Mouse (Mus musculus) embryo, embryonic 11 days (tissue): ENCODE measurements around the gene Acot12.

Experiments used
- DNase-seq: peaks from one replicate; pipeline ENCODE4 v3.0.0-alpha.2; 2015

Gene Acot12

DNA sequence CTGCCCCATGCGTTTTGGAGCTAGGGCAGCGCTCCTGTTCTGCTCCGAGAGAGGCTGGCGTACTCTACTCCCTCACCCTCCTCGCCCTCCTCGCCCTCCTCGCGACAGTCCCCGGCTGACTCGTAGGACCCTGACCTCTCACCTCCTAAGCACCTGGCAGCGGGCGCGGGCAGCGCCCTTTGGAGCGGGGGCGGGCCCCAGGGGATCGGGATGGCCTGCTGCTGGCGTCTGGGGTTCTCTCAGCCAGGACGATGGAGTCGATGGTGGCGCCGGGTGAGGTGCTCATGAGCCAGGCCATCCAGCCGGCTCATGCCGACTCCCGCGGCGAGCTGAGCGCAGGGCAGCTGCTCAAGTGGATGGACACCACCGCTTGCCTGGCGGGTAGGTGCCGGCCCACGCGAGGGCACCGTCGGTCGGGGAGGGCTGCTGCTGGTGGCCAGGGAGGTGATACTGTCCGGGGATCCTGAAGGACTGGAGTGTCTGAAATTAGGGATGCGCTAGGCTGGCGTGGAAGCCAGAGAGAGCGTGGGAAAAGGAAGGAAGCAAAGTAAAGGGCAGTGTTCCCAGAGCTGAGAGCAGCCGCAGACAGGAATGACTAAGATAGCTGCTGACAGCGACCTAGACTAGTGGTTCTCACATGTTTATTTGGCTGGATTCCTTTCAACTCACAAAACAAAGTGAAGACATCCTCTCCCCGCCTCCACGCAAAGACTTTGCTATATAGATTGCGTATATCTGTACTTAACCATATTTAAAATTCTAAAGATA, at the start of gene Acot12:
Gene Acot12, plus strand, starts transcription at position 233 of the 768 bp plus-strand sequence.
- DNase-seq, result peak; percentile 68

- no peak for DNase-seq
These were observed 47.7 kb upstream of the Acot12 start for GRCm38 (mm10) chr13:91693615-91694014.

GRCm38 (mm10) chr13:91695406-91695805, 45.9 kb upstream of the Acot12 start:
- DNase-seq, result no peak

- no peak for DNase-seq
These were observed 45.1 kb upstream of the Acot12 start for GRCm38 (mm10) chr13:91696109-91696645.

DNA sequence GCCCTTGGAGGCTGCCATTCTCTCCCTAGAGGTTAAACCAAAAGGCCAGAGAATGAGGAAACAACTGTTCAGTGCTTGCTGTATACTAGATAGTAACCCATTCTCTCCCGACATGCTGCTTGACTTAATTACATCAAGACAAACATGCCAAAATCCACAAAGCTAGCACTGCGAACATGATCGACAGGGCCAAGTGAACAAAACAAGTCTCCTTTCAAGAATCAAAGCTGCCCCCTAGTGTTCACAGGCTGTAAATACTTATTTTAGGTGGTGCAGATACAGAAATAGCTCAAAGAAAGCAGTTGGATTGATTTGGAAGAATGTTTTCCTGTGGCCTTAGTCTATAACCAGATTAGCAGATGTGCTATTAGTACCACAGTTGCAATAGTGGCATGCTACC, 44.3 kb upstream of the Acot12 start:
- peak; percentile 79 for DNase-seq

GRCm38 (mm10) chr13:91702337-91702736, 39.0 kb upstream of the Acot12 start:
- no peak for DNase-seq

DNA sequence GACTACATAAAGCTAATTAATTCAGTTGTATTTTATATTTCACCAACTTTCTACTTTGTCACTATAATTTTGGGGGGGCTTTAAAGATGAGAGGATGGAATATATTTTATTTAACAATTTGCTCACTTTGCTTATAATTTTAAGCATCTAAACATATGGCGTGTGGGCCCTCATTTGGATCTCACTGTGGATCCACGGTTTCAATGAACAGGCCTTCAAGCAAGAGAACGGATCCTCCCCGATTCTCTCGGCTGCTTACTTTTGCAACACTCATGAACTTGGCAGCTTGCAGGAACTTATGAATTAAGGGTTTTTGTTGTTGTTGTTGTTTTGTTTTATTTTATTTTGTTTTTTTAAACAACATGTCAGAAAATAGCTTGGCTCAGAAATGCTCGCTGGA, 21.8 kb upstream of the Acot12 start:
- DNase-seq, result no peak

GRCm38 (mm10) chr13:91723108-91723735, 18.1 kb upstream of the Acot12 start:
- no peak for DNase-seq

- DNase-seq, result no peak
These were observed 17.6 kb upstream of the Acot12 start for GRCm38 (mm10) chr13:91723736-91724119.

GRCm38 (mm10) chr13:91724211-91724610, 17.1 kb upstream of the Acot12 start:
- no peak for DNase-seq

DNA sequence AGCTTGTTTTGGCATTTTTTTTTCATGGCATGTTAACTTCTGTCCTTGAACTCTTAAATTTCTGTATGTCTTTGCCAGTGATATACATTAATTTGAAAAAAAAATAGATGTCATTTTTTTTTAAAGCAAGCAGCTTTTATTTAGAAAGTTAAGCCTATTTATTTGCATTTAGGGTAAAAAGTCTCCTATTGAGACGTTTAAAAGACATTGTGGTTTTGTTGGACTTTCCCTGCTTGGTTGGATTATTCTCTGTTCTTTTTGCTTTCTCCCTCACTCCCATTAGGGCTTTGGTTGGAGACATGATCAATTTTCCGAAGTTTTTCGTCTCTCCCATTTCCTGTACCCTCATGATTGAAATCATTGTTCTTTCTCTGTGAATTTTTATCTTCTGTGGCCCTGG, 16.2 kb upstream of the Acot12 start:
- DNase-seq, result no peak

DNA sequence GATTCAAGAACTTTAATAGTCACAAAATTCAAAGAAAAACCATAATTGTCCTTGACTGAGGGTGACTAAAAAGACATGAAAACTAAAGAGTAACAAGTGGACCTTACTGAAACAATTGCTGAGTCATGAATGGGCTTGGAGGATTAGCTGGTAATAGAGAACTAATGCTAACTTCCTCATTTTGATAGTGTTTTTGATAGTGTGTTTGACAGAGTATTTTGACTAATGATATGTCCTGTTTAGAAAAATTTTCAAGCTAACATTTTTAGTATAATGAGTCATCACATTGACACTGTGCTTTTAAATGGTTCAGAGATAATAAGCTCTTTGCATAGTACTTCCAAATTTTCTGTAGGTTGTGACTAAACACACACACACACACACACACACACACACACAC, 13.4 kb upstream of the Acot12 start:
- no peak for DNase-seq

- DNase-seq, result no peak
These were observed 4.1 kb upstream of the Acot12 start for GRCm38 (mm10) chr13:91737191-91737590.

DNA sequence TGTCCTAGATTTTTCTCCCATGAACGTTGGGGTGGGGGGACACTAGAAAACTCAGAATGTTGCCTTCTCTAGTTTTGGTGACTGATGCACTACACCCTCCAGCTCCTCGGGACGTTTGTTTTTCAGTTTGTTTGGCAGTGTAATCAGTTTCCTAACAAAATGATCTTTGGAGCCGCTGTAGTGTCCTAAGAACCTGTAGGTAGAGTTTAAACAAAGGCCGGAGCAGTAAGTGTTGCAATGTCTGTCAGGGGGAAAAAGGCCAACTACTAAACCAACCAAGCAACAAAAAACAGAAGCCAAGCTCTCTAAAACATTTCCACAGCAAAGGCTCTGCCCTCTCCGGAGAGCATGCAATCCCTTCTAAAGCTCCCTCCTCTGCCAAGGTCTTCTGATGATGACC, 461 bp upstream of the Acot12 start:
- no peak for DNase-seq

GRCm38 (mm10) chr13:91743180-91743579, 1.9 kb downstream of the Acot12 start:
- no peak for DNase-seq

DNA sequence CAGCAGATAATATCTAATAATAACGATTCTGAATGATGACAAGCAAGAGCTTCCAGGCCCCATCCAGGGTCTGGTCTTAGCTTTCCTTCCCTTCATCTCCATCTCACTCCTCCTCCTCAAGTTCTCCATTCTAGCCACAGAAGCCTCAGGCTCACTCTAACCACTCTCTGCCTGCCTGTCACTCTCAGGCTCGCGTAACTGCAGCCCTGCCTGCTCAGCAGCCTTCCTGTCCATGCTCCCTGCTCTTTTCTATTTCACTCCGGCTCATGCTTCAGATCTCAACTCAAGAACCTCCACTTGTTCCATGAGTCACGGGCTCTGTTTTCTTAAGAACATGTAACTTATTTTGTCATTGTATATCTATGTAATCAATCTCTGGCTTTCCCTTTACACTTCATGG, 5.2 kb downstream of the Acot12 start:
- DNase-seq, result no peak

- no peak for DNase-seq
These were observed 7.1 kb downstream of the Acot12 start for GRCm38 (mm10) chr13:91748401-91748800.

- DNase-seq, result no peak
These were observed 8.7 kb downstream of the Acot12 start for GRCm38 (mm10) chr13:91749981-91750380.

- DNase-seq, result no peak
These were observed 12.4 kb downstream of the Acot12 start for GRCm38 (mm10) chr13:91753724-91754123.

GRCm38 (mm10) chr13:91754762-91755161, 13.4 kb downstream of the Acot12 start:
- DNase-seq, result no peak

DNA sequence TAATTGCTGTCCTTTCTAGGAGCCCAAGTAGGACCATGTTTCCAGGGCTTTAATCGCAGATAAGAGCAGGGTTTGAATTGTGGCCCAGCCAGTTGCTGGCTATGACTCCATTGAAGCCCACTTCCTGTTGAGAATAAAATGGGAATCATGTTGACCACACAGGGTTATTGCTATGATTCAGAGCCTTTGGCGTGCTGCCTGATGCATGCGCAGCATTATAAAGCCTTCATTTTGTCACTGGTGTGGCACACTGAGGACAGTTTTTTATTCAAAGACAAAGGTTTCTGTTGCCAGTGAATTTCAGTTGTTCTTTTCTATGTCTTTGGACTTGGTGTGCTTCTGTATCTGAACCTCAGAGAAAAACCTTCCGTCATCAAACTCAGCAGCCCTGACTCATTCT, 14.9 kb downstream of the Acot12 start:
- no peak for DNase-seq

DNA sequence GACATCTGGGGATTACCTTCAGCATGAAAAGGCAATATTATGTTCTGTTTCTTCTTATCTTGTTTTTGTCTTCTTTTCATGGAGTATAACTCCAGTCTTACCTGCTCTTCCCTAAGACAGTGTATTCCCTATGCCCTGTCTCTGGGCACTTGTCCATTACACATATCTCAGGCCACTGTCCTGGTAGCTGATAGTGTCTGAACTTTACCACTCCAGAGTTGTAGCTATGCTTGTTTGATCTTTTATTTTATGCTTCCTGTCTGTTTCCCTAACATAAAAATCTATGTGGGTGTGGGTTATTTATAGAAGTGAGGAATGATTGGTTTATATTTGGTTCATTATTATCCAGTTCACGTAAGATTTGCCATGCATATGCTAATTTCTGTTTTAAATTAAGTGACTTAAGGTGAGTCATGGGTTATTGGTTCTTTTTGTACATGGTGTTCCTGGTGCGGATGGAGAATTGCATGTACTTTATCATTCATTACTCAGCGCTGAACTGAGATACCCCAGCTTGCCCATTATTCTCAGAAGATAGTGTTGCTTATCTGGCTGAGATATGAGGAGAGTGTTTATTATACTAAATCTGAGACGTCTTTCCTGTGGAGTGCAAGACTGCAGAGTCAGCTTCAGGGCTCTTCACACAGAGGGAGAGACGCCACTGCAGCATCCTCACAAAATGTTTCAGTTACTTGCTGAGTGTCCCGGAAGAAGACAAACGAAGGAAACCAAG, 17.2 kb downstream of the Acot12 start:
- no peak for DNase-seq

DNA sequence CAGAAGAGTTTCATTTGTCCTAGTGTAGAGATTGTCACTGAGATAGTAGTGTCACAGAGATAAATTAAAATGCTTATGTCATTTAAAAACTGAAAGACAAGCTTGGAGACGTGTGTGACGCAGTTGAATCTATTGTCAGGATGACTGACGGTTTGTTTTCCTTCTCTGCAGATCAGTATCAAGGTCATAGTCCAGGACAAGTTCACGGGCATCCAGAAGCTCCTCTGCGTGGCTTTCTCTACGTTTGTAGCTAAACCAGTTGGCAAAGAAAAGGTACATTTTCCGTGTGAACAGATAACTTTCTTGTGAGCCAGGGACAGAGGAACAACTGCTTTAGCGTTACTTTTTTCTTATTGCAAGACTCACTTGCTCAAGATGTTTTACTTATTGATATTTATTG, 18.5 kb downstream of the Acot12 start:
- DNase-seq, result no peak
